Mouse (Mus musculus) kidney, adult 2 months (tissue): ENCODE measurements around the gene Lsamp.

Source experiments
- CTCF ChIP-seq: fragments of 200-500 bp; conservative IDR thresholded peaks from 2 replicates; pipeline ENCODE4 v1.5.1; 2011; ENCODE audit warnings: low read depth, mild to moderate bottlenecking, control low read depth, low read length, moderate library complexity, mixed read lengths; ENCODE audit not compliant: insufficient read depth, insufficient read length
- POLR2A ChIP-seq: fragments of 200-500 bp; IDR thresholded peaks from one replicate; pipeline ENCODE4 v1.6.1; 2011; ENCODE audit warnings: low read depth, low read length, control low read depth

- TF ChIP-seq CTCF = no peak
- TF ChIP-seq POLR2A = no peak
These were observed 2195.9 kb downstream of the Lsamp start for GRCm38 (mm10) chr16:42180025-42180424.
